Mouse (Mus musculus) central nervous system, embryonic 14 days (tissue): ENCODE data around the gene Olfr1369-ps1. TPM values are rescaled to one million over a fixed set of nuclear protein-coding genes. Genes with fewer than 3 reads are reported as not detected.

Experiments
- polyA plus RNA-seq: library from polyadenylated mRNA; depleted of rRNA; stranded (reverse); fragments of >200 nt; gene quantifications from 2 replicates; pipeline ENCODE4 v1.2.3, GENCODE M21; 2012; rRNA removed

Olfr1369-ps1 gene
- not detected in 2 replicates for polyA plus RNA-seq

DNA sequence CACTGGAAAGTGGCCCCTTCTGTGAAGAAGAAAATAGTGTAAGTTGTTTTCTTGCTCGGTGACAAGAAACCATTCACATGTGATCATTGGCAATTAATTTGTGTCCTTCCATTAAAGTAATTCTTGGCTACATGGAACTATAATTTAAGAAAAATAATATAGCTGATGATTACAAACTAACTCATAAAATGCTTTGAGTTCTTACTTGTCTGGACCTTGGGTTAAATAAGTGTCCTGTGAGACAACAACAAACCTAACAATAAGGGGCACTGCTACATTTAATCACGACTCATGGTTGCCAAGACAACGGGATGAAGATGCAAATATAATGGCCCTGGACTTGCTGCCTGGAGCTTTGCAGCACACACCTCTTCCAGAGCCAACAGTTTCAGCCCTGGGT, at the start of gene Olfr1369-ps1:
Olfr1369-ps1 (plus strand) TSS at position 301 of the 400 bp plus-strand sequence.

DNA sequence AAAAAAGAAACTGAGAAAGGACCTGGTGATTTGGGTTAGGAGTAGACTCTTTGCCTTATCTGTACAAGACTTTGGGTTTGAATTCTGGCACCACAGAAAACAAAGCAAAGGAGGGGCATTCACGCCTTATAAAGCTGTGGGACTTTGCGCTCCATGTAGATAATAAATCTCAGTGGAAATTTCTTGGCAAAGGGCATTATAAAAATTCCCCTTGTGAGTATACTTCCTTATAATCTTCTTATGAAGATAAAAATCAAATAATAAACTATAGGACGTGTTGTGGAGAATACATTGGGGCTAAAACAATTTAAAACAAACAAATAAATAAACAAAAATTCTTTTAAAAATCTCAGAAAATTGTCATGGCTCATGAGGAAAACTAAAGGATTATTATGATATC, 36.4 kb upstream of the Olfr1369-ps1 start, which contains the start of gene Olfr1370:
Olfr1370 (minus strand) TSS at position 101 of the 400 bp plus-strand sequence.

DNA sequence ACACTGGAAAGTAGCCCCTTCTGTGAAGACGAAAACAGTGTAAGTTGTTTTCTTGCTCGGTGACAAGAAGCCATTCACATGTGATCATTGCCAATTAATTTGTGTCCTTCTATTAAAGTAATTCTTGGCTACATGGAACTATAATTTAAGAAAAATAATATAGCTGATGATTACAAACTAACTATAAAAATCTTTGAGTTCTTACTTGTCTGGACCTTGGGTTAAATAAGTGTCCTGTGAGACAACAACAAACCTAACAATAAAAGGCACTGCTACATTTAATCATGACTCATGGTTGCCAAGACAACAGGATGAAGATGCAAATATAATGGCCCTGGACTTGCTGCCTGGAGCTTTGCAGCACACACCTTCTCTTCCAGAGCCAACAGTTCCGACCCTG, 18.1 kb downstream of the Olfr1369-ps1 start, which contains the start of gene Olfr263:
Olfr263 (plus strand) TSS at position 301 of the 400 bp plus-strand sequence.

DNA sequence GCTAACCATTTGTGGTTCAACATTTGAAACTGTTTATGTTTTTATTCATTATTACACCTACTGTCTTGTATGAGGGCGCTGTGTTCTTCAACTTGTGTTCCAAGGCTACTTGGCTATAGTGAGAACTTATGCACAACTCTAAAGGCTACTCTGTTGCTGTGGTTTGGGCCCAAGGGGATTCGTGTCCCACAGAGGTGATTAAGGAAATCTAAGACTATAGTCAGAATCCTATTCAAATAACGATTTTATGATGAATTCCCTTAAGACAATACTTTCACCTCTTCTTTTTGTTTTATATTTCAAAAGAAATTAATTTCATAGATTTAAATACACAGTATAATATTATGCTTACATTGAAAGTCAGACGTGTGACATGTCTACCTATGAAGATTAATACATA, 34.5 kb downstream of the Olfr1369-ps1 start, which contains the start of gene Olfr1368:
Olfr1368 (minus strand) TSS at position 101 of the 400 bp plus-strand sequence.

Other genes with a start within 250 kb of the Olfr1369-ps1 start
- not detected in 2 replicates for gene Olfr1370, start 36.5 kb upstream of the Olfr1369-ps1 start, polyA plus RNA-seq
- not detected in 2 replicates for gene Olfr263, start 18.2 kb downstream of the Olfr1369-ps1 start, polyA plus RNA-seq
- gene Olfr1368, start 34.4 kb downstream of the Olfr1369-ps1 start, polyA plus RNA-seq, result not detected in 2 replicates
- gene Trim27, start 68.0 kb downstream of the Olfr1369-ps1 start, polyA plus RNA-seq, result 73.5 and 75.8 TPM in 2 replicates
- gene Gpx5, start 181.2 kb downstream of the Olfr1369-ps1 start, polyA plus RNA-seq, result 0.02 TPM in 1 of 2 replicates, not detected in the other
- not detected in 2 replicates for gene Gpx6, start 200.6 kb downstream of the Olfr1369-ps1 start, polyA plus RNA-seq
- not detected in 2 replicates for gene Olfr1367, start 235.4 kb downstream of the Olfr1369-ps1 start, polyA plus RNA-seq